Mouse (Mus musculus) liver, adult 2 months (tissue): ENCODE measurements around the gene Lin7b. TPM values are rescaled to one million over a fixed set of nuclear protein-coding genes. Genes with fewer than 3 reads are reported as not detected.

ENCODE experiments used
- DNase-seq: peaks from one replicate; pipeline ENCODE4 v3.0.0-alpha.2; 2011; ENCODE audit warnings: low read depth, low spot score; ENCODE audit errors: extremely low read depth
- H3K27ac ChIP-seq: fragments of 200-500 bp; replicated peaks from 2 replicates; pipeline ENCODE4 v1.5.1; 2012; ENCODE audit warnings: low read depth, mild to moderate bottlenecking, control low read depth, inconsistent platforms, low read length; ENCODE audit not compliant: insufficient read depth
- H3K27me3 ChIP-seq: fragments of 200-500 bp; 2 replicates; pipeline ENCODE4 v1.6.1; 2012; ENCODE audit warnings: mild to moderate bottlenecking, moderate library complexity, low read length, inconsistent platforms; ENCODE audit not compliant: control insufficient read depth, insufficient read depth
- H3K36me3 ChIP-seq: fragments of 200-500 bp; 2 replicates; pipeline ENCODE4 v1.6.1; 2012; ENCODE audit warnings: low read length, inconsistent platforms; ENCODE audit not compliant: control insufficient read depth, insufficient read depth
- H3K4me1 ChIP-seq: fragments of 200-500 bp; 2 replicates; pipeline ENCODE4 v1.6.1; 2011; ENCODE audit warnings: low read length; ENCODE audit not compliant: control insufficient read depth, insufficient read depth
- H3K4me3 ChIP-seq: fragments of 200-500 bp; 2 replicates; pipeline ENCODE4 v1.5.1; 2011; ENCODE audit warnings: low read depth, mild to moderate bottlenecking, control low read depth, low read length, moderate library complexity; ENCODE audit not compliant: insufficient read depth
- H3K79me2 ChIP-seq: fragments of 200-500 bp; 2 replicates; pipeline ENCODE4 v1.6.1; 2012; ENCODE audit warnings: inconsistent platforms, mild to moderate bottlenecking, low read length, moderate library complexity; ENCODE audit not compliant: control insufficient read depth, insufficient read depth
- H3K9ac ChIP-seq: fragments of 200-500 bp; 2 replicates; pipeline ENCODE4 v1.6.1; 2012; ENCODE audit warnings: low read depth, mild to moderate bottlenecking, control low read depth, inconsistent platforms, low read length
- CTCF ChIP-seq: fragments of 200-500 bp; IDR thresholded peaks from 2 replicates; pipeline ENCODE4 v1.5.1; 2011; ENCODE audit warnings: low read depth, low read length, control low read depth
- POLR2A ChIP-seq: fragments of 200-500 bp; IDR thresholded peaks from 2 replicates; pipeline ENCODE4 v1.6.1; 2011; ENCODE audit warnings: low read length, control low read depth; ENCODE audit not compliant: insufficient read depth; ENCODE audit errors: extremely low read depth
- WGBS: fragments of 180-500 bp; shearing (Covaris S2); methylation state at CpG from one replicate; pipeline ENCODE4 v1.1.7; 2018; 5-methylcytosine and 5-hydroxymethylcytosine counted together
- polyA plus RNA-seq: library from polyadenylated mRNA; depleted of rRNA; stranded (reverse); fragments of >200 nt; gene quantifications from 2 replicates; pipeline ENCODE4 v1.2.3, GENCODE M21; 2012
- total RNA-seq: library from RNA; depleted of rRNA; stranded (reverse); fragments of >200 nt; gene quantifications from 2 replicates; pipeline ENCODE4 v1.2.3, GENCODE M21; 2014

The Lin7b gene
- total and polyA plus RNA-seq, 2 experiments, result not detected

- no peak overlapping the region for H3K9ac ChIP-seq
- no peaks in the 10 kb centered on the region for H3K27me3 ChIP-seq
- 89% methylated on average over 8 of the region's 8 CpGs for WGBS
- no peak overlapping the region for H3K27ac ChIP-seq
- TF ChIP-seq POLR2A (no peak), CTCF (no peak)
- H3K36me3 ChIP-seq, result peaks cover 25% of the 10 kb centered on the region; the same call in 1 of the 2 replicates
- H3K4me1 ChIP-seq, result no peaks in the 10 kb centered on the region
- no peaks in the 10 kb centered on the region; the same call in 1 of the 2 replicates for H3K79me2 ChIP-seq
- DNase-seq, result no peak
- H3K4me3 ChIP-seq, result no peak overlapping the region
Observed at GRCm38 (mm10) chr7:45374620-45375019, 4.2 kb upstream of the Lin7b start.

- Histone ChIP-seq H3K9ac (no peak overlapping the region), H3K79me2 (no peaks in the 10 kb centered on the region; the same call in 1 of the 2 replicates), H3K4me3 (no peak overlapping the region), H3K27ac (no peak overlapping the region), H3K27me3 (no peaks in the 10 kb centered on the region), H3K4me1 (no peaks in the 10 kb centered on the region), H3K36me3 (peaks cover 17% of the 10 kb centered on the region; the same call in 1 of the 2 replicates)
- 79% methylated on average over 5 of the region's 5 CpGs for WGBS
- no peak for DNase-seq
- TF ChIP-seq POLR2A (no peak), CTCF (no peak)
Observed at GRCm38 (mm10) chr7:45372371-45372770, 2.0 kb upstream of the Lin7b start.

GRCm38 (mm10) chr7:45369836-45370474 is 428 bp downstream of the Lin7b start:
- no peaks in the 10 kb centered on the region for H3K27me3 ChIP-seq
- H3K9ac ChIP-seq, result no peak overlapping the region
- H3K36me3 ChIP-seq, result no peaks in the 10 kb centered on the region
- no peaks in the 10 kb centered on the region for H3K4me1 ChIP-seq
- DNase-seq, result no peak
- no peak overlapping the region for H3K27ac ChIP-seq
- 9% methylated on average over 52 of the region's 52 CpGs for WGBS
- TF ChIP-seq POLR2A (no peak), CTCF (no peak)
- no peaks in the 10 kb centered on the region for H3K79me2 ChIP-seq
- H3K4me3 ChIP-seq, result peak overlapping the region; percentile 53; the same call in 1 of the 2 replicates

- no peak for DNase-seq
- Histone ChIP-seq H3K9ac (no peak overlapping the region), H3K27me3 (no peaks in the 10 kb centered on the region), H3K4me1 (no peaks in the 10 kb centered on the region), H3K4me3 (no peak overlapping the region), H3K27ac (no peak overlapping the region), H3K36me3 (no peaks in the 10 kb centered on the region), H3K79me2 (no peaks in the 10 kb centered on the region)
- no peak for TF ChIP-seq POLR2A
- no peak for TF ChIP-seq CTCF
- WGBS, result 81% methylated on average over 16 of the region's 16 CpGs
Observed at GRCm38 (mm10) chr7:45369022-45369745, 1.2 kb downstream of the Lin7b start.

- Histone ChIP-seq H3K9ac (no peak overlapping the region), H3K36me3 (no peaks in the 10 kb centered on the region), H3K4me3 (no peak overlapping the region), H3K27me3 (no peaks in the 10 kb centered on the region), H3K27ac (no peak overlapping the region), H3K79me2 (no peaks in the 10 kb centered on the region), H3K4me1 (no peaks in the 10 kb centered on the region)
- TF ChIP-seq POLR2A, result no peak
- 93% methylated on average over 15 of the region's 15 CpGs for WGBS
- no peak for DNase-seq
Observed at GRCm38 (mm10) chr7:45368178-45368577, 2.2 kb downstream of the Lin7b start.
